Mouse (Mus musculus): ENCODE measurements at regions not wholly inside any gene's neighbourhood (a gene's known extent, or its start where the extent isn't known, plus 50 kb on each side); places are given as distances from the start of the nearest gene placed in this dataset.

GRCm38 (mm10) chr17:88116321-88116720, 51.2 kb upstream of the Fbxo11 start:
- DNase-seq (ENCODE audit: low spot score in 2 of 2): no peak

GRCm38 (mm10) chr17:88118714-88119113, 53.6 kb upstream of the Fbxo11 start:
- no peak for DNase-seq (ENCODE audit: low spot score in 2 of 2)

- DNase-seq (ENCODE audit: low spot score in 2 of 2): no peak
Observed at GRCm38 (mm10) chr17:88123711-88124110, 58.6 kb upstream of the Fbxo11 start.

GRCm38 (mm10) chr17:88127126-88127525, 62.0 kb upstream of the Fbxo11 start:
- DNase-seq (ENCODE audit: low spot score in 2 of 2): no peak

GRCm38 (mm10) chr17:88131297-88131696, 66.2 kb upstream of the Fbxo11 start:
- DNase-seq (ENCODE audit: low spot score in 2 of 2): no peak

- DNase-seq (ENCODE audit: low spot score in 2 of 2): no peak
Observed at GRCm38 (mm10) chr17:88131980-88132379, 66.9 kb upstream of the Fbxo11 start.

GRCm38 (mm10) chr17:88132601-88133346, 67.7 kb upstream of the Fbxo11 start:
- no peak for DNase-seq (ENCODE audit: low spot score in 2 of 2)

- DNase-seq (ENCODE audit: low spot score in 2 of 2): no peak
Observed at GRCm38 (mm10) chr17:88134546-88134945, 69.5 kb upstream of the Fbxo11 start.

- no peak for DNase-seq (ENCODE audit: low spot score in 2 of 2)
Observed at GRCm38 (mm10) chr17:88141538-88141937, 76.4 kb upstream of the Fbxo11 start.

- DNase-seq (ENCODE audit: low spot score in 2 of 2): no peak
Observed at GRCm38 (mm10) chr17:88142003-88142402, 76.9 kb upstream of the Fbxo11 start.

- no peak for DNase-seq (ENCODE audit: low spot score in 2 of 2)
Observed at GRCm38 (mm10) chr17:88142809-88143208, 77.7 kb upstream of the Fbxo11 start.

GRCm38 (mm10) chr17:88143378-88143943, 78.4 kb upstream of the Fbxo11 start:
- no peak for DNase-seq (ENCODE audit: low spot score in 2 of 2)

- DNase-seq (ENCODE audit: low spot score in 2 of 2): no peak
Observed at GRCm38 (mm10) chr17:88158550-88158949, 93.5 kb upstream of the Fbxo11 start.

GRCm38 (mm10) chr17:88159212-88159668, 94.1 kb upstream of the Fbxo11 start:
- no peak for DNase-seq (ENCODE audit: low spot score in 2 of 2)

- DNase-seq (ENCODE audit: low spot score in 2 of 2): no peak
Observed at GRCm38 (mm10) chr17:88159851-88160676, 95.0 kb upstream of the Fbxo11 start.

GRCm38 (mm10) chr17:88160677-88161001, 95.5 kb upstream of the Fbxo11 start:
- DNase-seq (ENCODE audit: low spot score in 2 of 2): no peak

GRCm38 (mm10) chr17:88161766-88162165, 96.7 kb upstream of the Fbxo11 start:
- no peak for DNase-seq (ENCODE audit: low spot score in 2 of 2)

GRCm38 (mm10) chr17:88164805-88165204, 99.7 kb upstream of the Fbxo11 start:
- DNase-seq (ENCODE audit: low spot score in 2 of 2): no peak

GRCm38 (mm10) chr17:88165811-88166210, 100.7 kb upstream of the Fbxo11 start:
- no peak for DNase-seq (ENCODE audit: low spot score in 2 of 2)

- DNase-seq (ENCODE audit: low spot score in 2 of 2): no peak
Observed at GRCm38 (mm10) chr17:88168262-88169096, 103.4 kb upstream of the Fbxo11 start.

GRCm38 (mm10) chr17:88171606-88172005, 106.5 kb upstream of the Fbxo11 start:
- no peak for DNase-seq (ENCODE audit: low spot score in 2 of 2)
